Mouse (Mus musculus) neural tube, embryonic 10.5 days (tissue): ENCODE data around the gene Olfr1490.
"Not testable (repeated sequence)": the region's sequence is repeated elsewhere in the genome, so short reads cannot be mapped to it uniquely, and the experiment has no call there.

Experiments used
- DNase-seq: peaks from one replicate; pipeline ENCODE4 v3.0.0-alpha.2; 2017; ENCODE audit warnings: low spot score; ENCODE audit errors: extremely low spot score

Gene Olfr1490

GRCm38 (mm10) chr19:13650791-13651190 lies at the start of gene Olfr1490:
TSS of gene Olfr1490 (plus strand) at chr19:13651091.
- DNase-seq, result no peak

GRCm38 (mm10) chr19:13617075-13617474 lies 33.8 kb upstream of the Olfr1490 start, which contains the start of gene Olfr1487:
TSS of gene Olfr1487 (plus strand) at chr19:13617375.
- not testable (repeated sequence) for DNase-seq

DNA sequence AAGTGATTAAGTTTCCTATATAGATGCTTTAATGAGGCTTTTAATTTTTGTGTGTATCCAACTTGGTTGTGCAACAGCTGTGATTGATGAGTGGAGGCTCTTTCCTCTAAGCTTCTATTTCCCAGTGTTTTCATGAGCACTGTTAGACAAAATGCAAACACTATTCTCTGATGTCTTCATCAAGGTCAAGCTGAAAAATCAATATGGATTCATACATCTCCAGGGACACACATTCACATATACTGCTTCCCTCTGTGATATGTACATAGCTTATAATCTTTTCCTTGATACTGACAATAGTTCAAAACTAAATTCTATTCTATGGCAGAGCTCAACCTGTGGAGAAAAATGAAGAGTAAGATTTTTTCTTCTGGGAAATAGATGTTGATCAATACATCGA lies 19.6 kb upstream of the Olfr1490 start, which contains the start of gene Olfr1489:
Gene Olfr1489 (plus strand): TSS at position 301 of the 400 bp plus-strand sequence.
- DNase-seq, result no peak

DNA sequence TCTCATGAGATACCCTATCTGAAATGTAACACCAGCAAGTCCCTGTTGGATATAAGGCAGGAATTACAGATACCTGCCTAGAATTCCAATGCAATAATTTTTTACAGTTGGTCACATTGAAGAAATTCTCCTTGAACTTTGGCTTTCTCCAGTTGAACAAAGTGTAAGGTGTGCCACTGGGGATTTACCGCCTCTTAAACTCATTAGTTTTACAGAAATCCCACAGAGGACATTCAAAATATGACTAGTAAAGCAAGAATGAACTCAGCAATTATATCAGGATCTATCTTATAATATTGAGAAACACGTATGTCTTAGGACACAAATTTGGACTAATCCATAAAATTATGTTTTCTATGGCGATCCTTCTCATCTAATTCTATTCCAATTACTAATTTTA lies 46.1 kb downstream of the Olfr1490 start, which contains the start of gene Olfr1491:
Gene Olfr1491 (plus strand): TSS at position 301 of the 400 bp plus-strand sequence.
- no peak for DNase-seq
